Mouse (Mus musculus) embryonic stem cell, embryonic (primary cell): Measurements from ENCODE around the gene Txndc8.

Source experiments
- CTCF ChIA-PET, 4 experiments: fragments of 300-600 bp in 2 of 4; fragments of 350-600 bp in 2 of 4; sonication (Branson Sonifier 250); formaldehyde crosslinking; loops; one replicate each; lab custom pipeline; 2022; ENCODE audit warnings: inconsistent platforms in 2 of 4; lab: Charles Lee
- POLR2A ChIA-PET, 4 experiments: fragments of 300-600 bp in 2 of 4; fragments of 350-600 bp in 2 of 4; sonication (Branson Sonifier 250); formaldehyde crosslinking; loops; one replicate each; lab custom pipeline; 2022; ENCODE audit warnings: antibody characterized with exemption in 4 of 4, inconsistent platforms in 1 of 4; lab: Charles Lee

Txndc8 gene

GRCm38 (mm10) chr4:57937292-57937691, 71.6 kb downstream of the Txndc8 start:
- ChIA-PET POLR2A (interaction anchor here in 3 of 4 experiments (0.7 to 9.3 kb wide), 9 partner anchors 9 to 34 kb away, joined by 4 to 108 read pairs (median 9); partner anchors contain the start of gene Txn1 (in 3 of the 3)), CTCF (no interaction called here)

DNA sequence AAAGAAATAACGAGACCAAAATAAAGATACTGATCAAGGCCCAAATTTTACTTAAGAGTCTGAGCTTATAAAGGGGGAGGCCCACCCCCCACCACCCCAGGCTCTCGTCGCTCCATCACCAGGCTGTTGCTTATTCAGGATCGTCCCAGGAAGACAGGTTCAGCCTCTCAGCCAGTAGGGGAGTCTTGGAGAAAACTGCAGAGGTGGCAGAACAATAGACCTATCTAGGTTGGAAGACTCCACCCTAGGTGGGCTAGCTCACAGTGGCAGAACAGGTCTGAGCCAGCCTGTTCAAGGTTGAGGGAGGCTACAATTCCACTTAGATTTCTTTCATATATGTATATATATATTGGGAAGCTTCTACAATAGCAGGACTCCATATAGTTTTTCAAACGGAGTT, 74.7 kb downstream of the Txndc8 start:
- ChIA-PET CTCF (interaction anchor here in 1 of 4 experiments (1.3 kb wide), 1 partner anchor 482 kb away, joined by 3 read pairs; no protein-coding TSS in a partner anchor), POLR2A (interaction anchor here in 3 of 4 experiments (0.7 to 8.4 kb wide), 13 partner anchors 8 to 259 kb away, joined by 3 to 54 read pairs (median 5); partner anchors contain the start of gene Txn1 (in 3 of the 3))
